Mouse (Mus musculus) bone marrow, adult 2 months (tissue): Measurements from ENCODE around the gene Nop2. TPM values are rescaled to one million over a fixed set of nuclear protein-coding genes. Genes with fewer than 3 reads are reported as not detected.

ENCODE experiments used
- H3K27ac ChIP-seq: fragments of 200-500 bp; 2 replicates; pipeline ENCODE4 v1.5.1; 2012; ENCODE audit warnings: low read depth, mild to moderate bottlenecking, control low read depth, inconsistent platforms, low read length; ENCODE audit not compliant: control insufficient read depth, poor library complexity, insufficient read depth
- H3K4me1 ChIP-seq: fragments of 200-500 bp; 2 replicates; pipeline ENCODE4 v1.6.1; 2011; ENCODE audit warnings: low read length; ENCODE audit not compliant: control insufficient read depth, insufficient read depth
- H3K4me3 ChIP-seq: fragments of 200-500 bp; replicated peaks from 2 replicates; pipeline ENCODE3; 2011; ENCODE audit warnings: mild to moderate bottlenecking, low read depth, low read length, control low read depth; ENCODE audit not compliant: control insufficient read depth
- CTCF ChIP-seq: fragments of 200-500 bp; IDR thresholded peaks from 2 replicates; pipeline ENCODE4 v1.5.1; 2011; ENCODE audit warnings: low read length, control low read depth; ENCODE audit not compliant: control insufficient read depth, insufficient read depth
- POLR2A ChIP-seq: fragments of 200-500 bp; IDR thresholded peaks from 2 replicates; pipeline ENCODE4 v1.6.1; 2011; ENCODE audit warnings: low read depth, mild to moderate bottlenecking, control low read depth, low read length, borderline replicate concordance; ENCODE audit not compliant: control insufficient read depth
- WGBS: fragments of 180-500 bp; shearing (Covaris S2); methylation state at CpG from one replicate; pipeline ENCODE4 v1.1.7; 2018; 5-methylcytosine and 5-hydroxymethylcytosine counted together
- polyA plus RNA-seq: library from polyadenylated mRNA; stranded (reverse); fragments of >200 nt; gene quantifications from 2 replicates; pipeline ENCODE4 v1.2.4, GENCODE M21; 2011; ENCODE audit warnings: low replicate concordance; ENCODE audit not compliant: missing spikeins, insufficient read depth, insufficient read length

Gene Nop2
- polyA plus RNA-seq, 1 experiment: 25.7 TPM

DNA sequence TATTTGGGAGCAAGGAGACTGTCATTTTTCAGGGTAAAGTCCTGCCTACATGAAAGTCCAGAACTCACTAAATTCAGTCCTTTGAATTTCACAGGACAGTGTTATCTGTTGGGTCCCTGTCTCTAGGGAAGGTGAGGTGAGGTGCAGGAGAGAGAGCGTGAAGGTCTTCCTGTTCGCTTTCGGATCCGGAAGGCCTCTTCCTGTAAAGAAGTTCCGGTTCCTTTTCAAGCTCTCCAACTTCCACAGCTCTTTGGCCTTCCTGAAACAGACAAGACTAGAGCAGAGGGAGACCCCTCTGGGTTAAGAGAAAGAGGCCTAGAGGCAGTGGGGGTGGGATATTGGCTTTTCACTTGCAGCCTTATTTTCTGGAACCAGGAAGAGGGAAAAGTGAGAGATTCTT is 39.3 kb upstream of the Nop2 start:
- no peak for TF ChIP-seq CTCF
- no peak for TF ChIP-seq POLR2A
- Histone ChIP-seq H3K4me1 (peaks cover 8% of the 10 kb centered on the region), H3K4me3 (no peak overlapping the region), H3K27ac (no peak overlapping the region)
- WGBS: 15% methylated on average over 5 of the region's 5 CpGs

DNA sequence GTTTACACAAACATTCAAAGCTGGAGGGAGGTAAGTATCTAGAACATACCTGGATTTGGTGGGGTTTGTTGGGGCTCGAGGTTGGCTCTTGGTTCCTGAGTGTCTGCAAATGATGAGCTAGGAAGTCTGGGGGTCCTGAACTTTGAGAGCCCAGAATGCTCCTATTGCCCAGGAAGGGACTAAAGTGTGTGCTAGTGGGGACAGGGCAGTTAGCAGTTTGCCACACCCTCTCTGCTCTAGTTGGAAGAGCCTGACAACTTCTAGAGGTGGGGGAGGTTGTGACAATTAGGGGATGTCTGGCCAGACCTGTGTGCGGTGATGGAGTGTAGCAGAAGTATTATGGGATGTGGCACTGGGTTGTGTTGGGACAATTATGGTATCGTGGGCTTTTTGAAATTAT is 36.9 kb upstream of the Nop2 start:
- Histone ChIP-seq H3K4me1 (peaks cover 6% of the 10 kb centered on the region; the same call in 1 of the 2 replicates), H3K4me3 (no peak overlapping the region), H3K27ac (no peak overlapping the region)
- no peak for TF ChIP-seq CTCF
- TF ChIP-seq POLR2A: no peak
- WGBS: 30% methylated on average over 3 of the region's 3 CpGs

GRCm38 (mm10) chr6:125095391-125096278 is 36.1 kb upstream of the Nop2 start, which contains the start of gene Chd4:
Chd4 (plus strand) TSS chr6:125095981.
- Histone ChIP-seq H3K4me1 (peaks cover 3% of the 10 kb centered on the region; the same call in 1 of the 2 replicates), H3K4me3 (peak within 1 kb of the TSS; percentile 96), H3K27ac (peak within 1 kb of the TSS; percentile 96)
- TF ChIP-seq CTCF (no peak), POLR2A (peak; percentile 83; the same call in 1 of the 2 replicates)
- 2% methylated on average over 45 of the region's 45 CpGs for WGBS

DNA sequence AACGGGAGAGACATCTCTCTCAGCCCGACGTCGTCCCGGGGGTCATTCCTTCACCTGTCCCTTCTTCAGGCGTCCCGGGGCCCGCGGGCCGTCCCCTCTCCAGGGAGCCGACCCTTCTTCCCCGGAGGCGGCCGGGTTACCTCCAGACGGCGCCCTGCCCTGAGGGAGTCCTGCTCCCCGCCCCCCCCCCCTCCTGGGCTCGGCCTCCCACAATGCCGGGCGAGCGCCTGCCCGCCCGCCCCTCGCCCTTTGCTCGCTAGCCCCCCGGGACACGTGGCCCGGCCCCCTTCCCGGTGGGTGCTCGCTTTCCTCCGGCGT is 35.5 kb upstream of the Nop2 start:
- no peak for TF ChIP-seq CTCF
- no peak for TF ChIP-seq POLR2A
- peak overlapping the region; percentile 96 for H3K4me3 ChIP-seq
- WGBS: 0% methylated on average over 25 of the region's 32 CpGs
- H3K4me1 ChIP-seq: peaks cover 2% of the 10 kb centered on the region; the same call in 1 of the 2 replicates
- H3K27ac ChIP-seq: peak overlapping the region; percentile 96

GRCm38 (mm10) chr6:125096597-125097345 is 34.9 kb upstream of the Nop2 start:
- 1% methylated on average over 44 of the region's 44 CpGs for WGBS
- Histone ChIP-seq H3K4me3 (peak overlapping the region; percentile 96), H3K4me1 (peaks cover 2% of the 10 kb centered on the region; the same call in 1 of the 2 replicates)

DNA sequence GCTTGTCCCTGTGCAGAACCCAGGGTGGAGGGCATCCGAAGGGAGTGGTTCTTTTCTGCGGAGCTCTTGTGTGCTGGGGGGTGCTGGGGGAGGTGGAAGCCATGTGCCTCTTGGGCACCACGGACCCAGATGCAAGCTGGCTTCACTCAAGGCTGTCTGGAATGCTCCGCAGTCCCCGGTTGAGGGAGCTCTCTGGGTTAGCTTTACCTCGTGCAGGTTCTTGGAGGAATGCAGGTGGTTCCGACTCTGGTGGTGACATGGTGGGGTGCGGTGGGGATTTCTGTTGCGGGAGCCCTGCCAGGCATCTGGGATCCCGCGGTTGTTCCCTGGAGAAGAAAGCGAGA is 34.4 kb upstream of the Nop2 start:
- TF ChIP-seq POLR2A (no peak), CTCF (no peak)
- under 1% methylated on average over 12 of the region's 12 CpGs for WGBS
- peak overlapping the region; percentile 96 for H3K27ac ChIP-seq
- H3K4me1 ChIP-seq: peaks cover 2% of the 10 kb centered on the region; the same call in 1 of the 2 replicates
- H3K4me3 ChIP-seq: peak overlapping the region; percentile 96

More at GRCm38 (mm10) chr6:125096597-125097345, 34.9 kb upstream of the Nop2 start:
- peak overlapping the region; percentile 96 for H3K27ac ChIP-seq
- TF ChIP-seq POLR2A (no peak), CTCF (no peak)

- Histone ChIP-seq H3K4me1 (peaks cover 2% of the 10 kb centered on the region; the same call in 1 of the 2 replicates), H3K27ac (no peak overlapping the region), H3K4me3 (peak overlapping the region; percentile 52)
- WGBS: 29% methylated on average over 8 of the region's 8 CpGs
- TF ChIP-seq CTCF (no peak), POLR2A (no peak)
Measured at GRCm38 (mm10) chr6:125097951-125098350, 33.8 kb upstream of the Nop2 start.

DNA sequence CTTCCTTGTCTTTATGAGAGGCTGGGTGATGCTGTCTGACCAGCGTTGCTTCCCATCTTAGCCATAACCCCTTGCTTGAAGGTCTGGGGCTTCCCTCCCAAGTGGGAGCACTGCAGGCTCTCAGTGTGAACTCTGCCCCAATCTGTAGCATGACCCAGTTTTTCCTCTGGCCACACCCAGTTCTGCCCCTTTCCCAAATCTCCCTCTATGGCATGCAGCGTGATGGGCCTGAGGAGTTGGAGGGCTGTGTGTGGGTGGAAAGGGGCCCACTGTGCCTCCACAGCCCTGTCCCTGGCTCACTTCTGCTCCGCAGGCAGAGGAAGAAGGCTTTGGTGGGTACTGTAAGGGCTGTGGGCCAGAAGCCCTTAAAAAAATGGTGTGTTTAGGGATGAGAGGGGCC is 33.2 kb upstream of the Nop2 start:
- H3K4me1 ChIP-seq: peaks cover 2% of the 10 kb centered on the region; the same call in 1 of the 2 replicates
- TF ChIP-seq CTCF: no peak
- TF ChIP-seq POLR2A: no peak
- peak overlapping the region; percentile 42 for H3K27ac ChIP-seq
- no peak overlapping the region for H3K4me3 ChIP-seq
- WGBS: 39% methylated on average over 3 of the region's 3 CpGs
